Mouse (Mus musculus): ENCODE measurements around the gene Ralgapa2.
"Not testable (repeated sequence)": the region's sequence is repeated elsewhere in the genome, so short reads cannot be mapped to it uniquely, and the experiment has no call there.

Ralgapa2 gene

GRCm38 (mm10) chr2:146498298-146498697 lies 13.8 kb downstream of the Ralgapa2 start:
- no peak for DNase-seq (ENCODE audit: low spot score in 2 of 2)

GRCm38 (mm10) chr2:146496995-146497394 lies 15.1 kb downstream of the Ralgapa2 start:
- DNase-seq (ENCODE audit: low spot score in 2 of 2), result no peak

- no peak for DNase-seq (ENCODE audit: low spot score in 2 of 2)
Observed at GRCm38 (mm10) chr2:146495781-146496180, 16.4 kb downstream of the Ralgapa2 start.

GRCm38 (mm10) chr2:146493354-146493946 lies 18.7 kb downstream of the Ralgapa2 start:
- DNase-seq (ENCODE audit: low spot score in 2 of 2), result no peak

GRCm38 (mm10) chr2:146491830-146492610 lies 20.1 kb downstream of the Ralgapa2 start:
- no peak for DNase-seq (ENCODE audit: low spot score in 2 of 2)

- no peak for DNase-seq (ENCODE audit: low spot score in 2 of 2)
Observed at GRCm38 (mm10) chr2:146490926-146491325, 21.2 kb downstream of the Ralgapa2 start.

- DNase-seq (ENCODE audit: low spot score in 2 of 2), result no peak
Observed at GRCm38 (mm10) chr2:146488291-146488690, 23.9 kb downstream of the Ralgapa2 start.

GRCm38 (mm10) chr2:146482859-146483258 lies 29.3 kb downstream of the Ralgapa2 start:
- no peak for DNase-seq (ENCODE audit: low spot score in 2 of 2)

GRCm38 (mm10) chr2:146477491-146477890 lies 34.7 kb downstream of the Ralgapa2 start:
- no peak for DNase-seq (ENCODE audit: low spot score in 2 of 2)

- DNase-seq (ENCODE audit: low spot score in 2 of 2), result no peak
Observed at GRCm38 (mm10) chr2:146476428-146476972, 35.6 kb downstream of the Ralgapa2 start.

- no peak for DNase-seq (ENCODE audit: low spot score in 2 of 2)
Observed at GRCm38 (mm10) chr2:146476001-146476400, 36.1 kb downstream of the Ralgapa2 start.

GRCm38 (mm10) chr2:146470947-146471346 lies 41.2 kb downstream of the Ralgapa2 start:
- DNase-seq (ENCODE audit: low spot score in 2 of 2), result peak in 1 of 2 experiments; percentile 13

GRCm38 (mm10) chr2:146469707-146470420 lies 42.3 kb downstream of the Ralgapa2 start:
- DNase-seq (ENCODE audit: low spot score in 2 of 2), result peak in 1 of 2 experiments; percentile 22

- DNase-seq (ENCODE audit: low spot score in 2 of 2), result no peak
Observed at GRCm38 (mm10) chr2:146468898-146469297, 43.2 kb downstream of the Ralgapa2 start.

GRCm38 (mm10) chr2:146468016-146468415 lies 44.1 kb downstream of the Ralgapa2 start:
- no peak for DNase-seq (ENCODE audit: low spot score in 2 of 2)

GRCm38 (mm10) chr2:146466811-146467210 lies 45.3 kb downstream of the Ralgapa2 start:
- not testable (repeated sequence) for DNase-seq (ENCODE audit: low spot score in 2 of 2)

- no peak for DNase-seq (ENCODE audit: low spot score in 2 of 2)
Observed at GRCm38 (mm10) chr2:146457494-146457893, 54.6 kb downstream of the Ralgapa2 start.

GRCm38 (mm10) chr2:146456612-146457011 lies 55.5 kb downstream of the Ralgapa2 start:
- no peak for DNase-seq (ENCODE audit: low spot score in 2 of 2)

- no peak for DNase-seq (ENCODE audit: low spot score in 2 of 2)
Observed at GRCm38 (mm10) chr2:146456062-146456461, 56.1 kb downstream of the Ralgapa2 start.

GRCm38 (mm10) chr2:146444009-146444408 lies 68.1 kb downstream of the Ralgapa2 start:
- no peak for DNase-seq (ENCODE audit: low spot score in 2 of 2)

GRCm38 (mm10) chr2:146443291-146443875 lies 68.8 kb downstream of the Ralgapa2 start:
- no peak for DNase-seq (ENCODE audit: low spot score in 2 of 2)

GRCm38 (mm10) chr2:146441711-146442110 lies 70.4 kb downstream of the Ralgapa2 start:
- DNase-seq (ENCODE audit: low spot score in 2 of 2), result no peak
